Mouse (Mus musculus): ENCODE data around the gene Rgma. TPM values are rescaled to one million over a fixed set of nuclear protein-coding genes. Genes with fewer than 3 reads are reported as not detected.
A peak's percentile ranks its signal among the peaks of the same experiment; 100 is the strongest.

Gene Rgma
- polyA plus RNA-seq, 1 experiment from 2014 or later: 40.0 TPM

GRCm38 (mm10) chr7:73343852-73344251 lies 31.5 kb upstream of the Rgma start:
- H3K4me1 ChIP-seq (replicated peaks): peaks cover 14% of the 10 kb centered on the region
- no peak overlapping the region for H3K4me2 ChIP-seq
- H3K27ac ChIP-seq: peak overlapping the region; percentile 30; the same call in 1 of the 2 replicates
- no peaks in the 10 kb centered on the region for H3K9me3 ChIP-seq
- WGBS: 17% methylated on average over 3 of the region's 3 CpGs
- H3K36me3 ChIP-seq: no peaks in the 10 kb centered on the region
- no peak overlapping the region for H3K4me3 ChIP-seq
- no peaks in the 10 kb centered on the region for H3K27me3 ChIP-seq
- ATAC-seq (ENCODE audit: low FRiP score): no peak
- no peak overlapping the region for H3K9ac ChIP-seq

- ATAC-seq (ENCODE audit: low FRiP score): no peak
- Histone ChIP-seq H3K4me1 (replicated peaks) (peaks cover 16% of the 10 kb centered on the region), H3K9me3 (no peaks in the 10 kb centered on the region), H3K36me3 (no peaks in the 10 kb centered on the region), H3K27ac (no peak overlapping the region), H3K27me3 (peaks cover 5% of the 10 kb centered on the region; the same call in 1 of the 2 replicates), H3K9ac (no peak overlapping the region), H3K4me2 (no peak overlapping the region), H3K4me3 (no peak overlapping the region)
- 33% methylated on average over 10 of the region's 10 CpGs for WGBS
Observed at GRCm38 (mm10) chr7:73348585-73349124, 26.7 kb upstream of the Rgma start.

- H3K27me3 ChIP-seq: peaks cover 5% of the 10 kb centered on the region; the same call in 1 of the 2 replicates
- WGBS: 74% methylated on average over 8 of the region's 8 CpGs
- no peak overlapping the region for H3K4me3 ChIP-seq
- no peak overlapping the region for H3K27ac ChIP-seq
- no peak overlapping the region for H3K4me2 ChIP-seq
- no peaks in the 10 kb centered on the region for H3K9me3 ChIP-seq
- peaks cover 18% of the 10 kb centered on the region for H3K4me1 ChIP-seq (replicated peaks)
- ATAC-seq (ENCODE audit: low FRiP score): no peak
- no peak overlapping the region for H3K9ac ChIP-seq
- no peaks in the 10 kb centered on the region for H3K36me3 ChIP-seq
Observed at GRCm38 (mm10) chr7:73349158-73349557, 26.2 kb upstream of the Rgma start.

GRCm38 (mm10) chr7:73355229-73355628 lies 20.1 kb upstream of the Rgma start:
- Histone ChIP-seq H3K9me3 (no peaks in the 10 kb centered on the region), H3K4me1 (replicated peaks) (peaks cover 21% of the 10 kb centered on the region), H3K4me2 (no peak overlapping the region), H3K27ac (0 out of 2 replicates have a peak overlapping the region, but pooled peaks have one; percentile 1), H3K9ac (no peak overlapping the region), H3K4me3 (no peak overlapping the region), H3K27me3 (peaks cover 6% of the 10 kb centered on the region; the same call in 1 of the 2 replicates), H3K36me3 (no peaks in the 10 kb centered on the region)
- no peak for ATAC-seq (ENCODE audit: low FRiP score)
- whole genome bisulfite sequencing: 75% methylated on average over 9 of the region's 9 CpGs

GRCm38 (mm10) chr7:73356901-73357300 lies 18.4 kb upstream of the Rgma start:
- WGBS: 91% methylated on average over 5 of the region's 5 CpGs
- Histone ChIP-seq H3K9ac (no peak overlapping the region), H3K36me3 (no peaks in the 10 kb centered on the region), H3K27ac (no peak overlapping the region), H3K27me3 (0 out of 2 replicates have a peak, but pooled peaks cover 6% of the 10 kb centered on the region), H3K4me3 (no peak overlapping the region), H3K4me1 (replicated peaks) (peaks cover 27% of the 10 kb centered on the region), H3K4me2 (no peak overlapping the region), H3K9me3 (no peaks in the 10 kb centered on the region)
- no peak for ATAC-seq (ENCODE audit: low FRiP score)

GRCm38 (mm10) chr7:73357626-73358025 lies 17.7 kb upstream of the Rgma start:
- H3K9ac ChIP-seq: no peak overlapping the region
- no peak overlapping the region for H3K4me2 ChIP-seq
- no peaks in the 10 kb centered on the region for H3K9me3 ChIP-seq
- peaks cover 27% of the 10 kb centered on the region for H3K4me1 ChIP-seq (replicated peaks)
- 91% methylated on average over 2 of the region's 2 CpGs for WGBS
- no peaks in the 10 kb centered on the region for H3K36me3 ChIP-seq
- no peak for ATAC-seq (ENCODE audit: low FRiP score)
- H3K27ac ChIP-seq: no peak overlapping the region
- no peak overlapping the region for H3K4me3 ChIP-seq
- H3K27me3 ChIP-seq: 0 out of 2 replicates have a peak, but pooled peaks cover 6% of the 10 kb centered on the region

GRCm38 (mm10) chr7:73365511-73365910 lies 9.8 kb upstream of the Rgma start:
- WGBS: 77% methylated on average over 4 of the region's 4 CpGs
- ATAC-seq (ENCODE audit: low FRiP score): no peak

GRCm38 (mm10) chr7:73365965-73366364 lies 9.3 kb upstream of the Rgma start:
- Histone ChIP-seq H3K27me3 (peaks cover 8% of the 10 kb centered on the region; the same call in 1 of the 2 replicates), H3K9ac (0 out of 2 replicates have a peak overlapping the region, but pooled peaks have one; percentile 2), H3K4me1 (replicated peaks) (peaks cover 13% of the 10 kb centered on the region), H3K27ac (0 out of 2 replicates have a peak overlapping the region, but pooled peaks have one; percentile 13), H3K9me3 (no peaks in the 10 kb centered on the region), H3K4me3 (no peak overlapping the region), H3K4me2 (no peak overlapping the region), H3K36me3 (no peaks in the 10 kb centered on the region)
- ATAC-seq (ENCODE audit: low FRiP score): no peak
- 44% methylated on average over 7 of the region's 7 CpGs for WGBS

More at GRCm38 (mm10) chr7:73365511-73365910, 9.8 kb upstream of the Rgma start:
- Histone ChIP-seq H3K4me1 (replicated peaks) (peaks cover 17% of the 10 kb centered on the region), H3K27me3 (peaks cover 6% of the 10 kb centered on the region; the same call in 1 of the 2 replicates), H3K4me2 (no peak overlapping the region), H3K36me3 (no peaks in the 10 kb centered on the region), H3K9ac (0 out of 2 replicates have a peak overlapping the region, but pooled peaks have one; percentile 2), H3K4me3 (no peak overlapping the region), H3K9me3 (no peaks in the 10 kb centered on the region), H3K27ac (0 out of 2 replicates have a peak overlapping the region, but pooled peaks have one; percentile 13)

- Histone ChIP-seq H3K27me3 (peaks cover 10% of the 10 kb centered on the region; the same call in 1 of the 2 replicates), H3K27ac (no peak overlapping the region), H3K9me3 (no peaks in the 10 kb centered on the region), H3K9ac (no peak overlapping the region), H3K4me1 (replicated peaks) (peaks cover 25% of the 10 kb centered on the region), H3K4me2 (no peak overlapping the region), H3K4me3 (no peak overlapping the region), H3K36me3 (no peaks in the 10 kb centered on the region)
- ATAC-seq (ENCODE audit: low FRiP score): no peak
- WGBS: 92% methylated on average over 10 of the region's 10 CpGs
Observed at GRCm38 (mm10) chr7:73367681-73368464, 7.4 kb upstream of the Rgma start.

GRCm38 (mm10) chr7:73369992-73370391 lies 5.3 kb upstream of the Rgma start:
- no peaks in the 10 kb centered on the region for H3K36me3 ChIP-seq
- H3K9me3 ChIP-seq: no peaks in the 10 kb centered on the region
- no peak overlapping the region for H3K9ac ChIP-seq
- no peak overlapping the region for H3K27ac ChIP-seq
- H3K27me3 ChIP-seq: peaks cover 10% of the 10 kb centered on the region; the same call in 1 of the 2 replicates
- ATAC-seq (ENCODE audit: low FRiP score): no peak
- H3K4me2 ChIP-seq: no peak overlapping the region
- peaks cover 44% of the 10 kb centered on the region for H3K4me1 ChIP-seq (replicated peaks)
- 82% methylated on average over 4 of the region's 4 CpGs for WGBS
- no peak overlapping the region for H3K4me3 ChIP-seq

- Histone ChIP-seq H3K36me3 (no peaks in the 10 kb centered on the region), H3K4me3 (peak overlapping the region; percentile 34), H3K27ac (0 out of 2 replicates have a peak overlapping the region, but pooled peaks have one; percentile 23), H3K27me3 (peaks cover 10% of the 10 kb centered on the region; the same call in 1 of the 2 replicates), H3K9me3 (no peaks in the 10 kb centered on the region), H3K4me1 (replicated peaks) (peaks cover 40% of the 10 kb centered on the region), H3K9ac (peak overlapping the region; percentile 72), H3K4me2 (peak overlapping the region; percentile 63)
- ATAC-seq (ENCODE audit: low FRiP score): no peak
- WGBS: 53% methylated on average over 10 of the region's 10 CpGs
Observed at GRCm38 (mm10) chr7:73371587-73372321, 3.6 kb upstream of the Rgma start.
